Mouse (Mus musculus) layer of hippocampus, postnatal 14 days (tissue): ENCODE results near the gene Macrod1. TPM values are rescaled to one million over a fixed set of nuclear protein-coding genes. Genes with fewer than 3 reads are reported as not detected.

Source experiments
- DNase-seq, 2 experiments: peaks; one replicate each; pipeline ENCODE4 v3.0.0; 2021 to 2022; ENCODE audit warnings: low spot score in 2 of 2, mixed read lengths in 1 of 2
- total RNA-seq, 2 experiments: library from RNA; stranded (reverse); gene quantifications; 2 replicates each; pipeline ENCODE4 v1.2.3; 2021

Macrod1 gene
- total RNA-seq, 2 experiments from 2014 or later = 10.3 to 11.6 TPM

GRCm38 (mm10) chr19:7111309-7111708 lies 54.7 kb downstream of the Macrod1 start:
- DNase-seq = no peak

GRCm38 (mm10) chr19:7111710-7112109 lies 55.1 kb downstream of the Macrod1 start:
- DNase-seq = no peak

GRCm38 (mm10) chr19:7112628-7113027 lies 56.0 kb downstream of the Macrod1 start:
- DNase-seq = no peak

GRCm38 (mm10) chr19:7113574-7113973 lies 57.0 kb downstream of the Macrod1 start:
- no peak for DNase-seq

GRCm38 (mm10) chr19:7116038-7116731 lies 59.6 kb downstream of the Macrod1 start:
- no peak for DNase-seq

- no peak for DNase-seq
Observed at GRCm38 (mm10) chr19:7117141-7117540, 60.5 kb downstream of the Macrod1 start.

GRCm38 (mm10) chr19:7117653-7118307 lies 61.2 kb downstream of the Macrod1 start:
- DNase-seq = no peak

- no peak for DNase-seq
Observed at GRCm38 (mm10) chr19:7121252-7121651, 64.6 kb downstream of the Macrod1 start.

GRCm38 (mm10) chr19:7122277-7122676 lies 65.7 kb downstream of the Macrod1 start:
- DNase-seq = no peak

GRCm38 (mm10) chr19:7122698-7123306 lies 66.2 kb downstream of the Macrod1 start:
- no peak for DNase-seq

- no peak for DNase-seq
Observed at GRCm38 (mm10) chr19:7125526-7126156, 69.0 kb downstream of the Macrod1 start.

- DNase-seq = no peak
Observed at GRCm38 (mm10) chr19:7126209-7126608, 69.6 kb downstream of the Macrod1 start.

GRCm38 (mm10) chr19:7126933-7127332 lies 70.3 kb downstream of the Macrod1 start:
- no peak for DNase-seq

- DNase-seq = no peak
Observed at GRCm38 (mm10) chr19:7128551-7129475, 72.2 kb downstream of the Macrod1 start.

GRCm38 (mm10) chr19:7130317-7130716 lies 73.7 kb downstream of the Macrod1 start:
- no peak for DNase-seq

- no peak for DNase-seq
Observed at GRCm38 (mm10) chr19:7133436-7133835, 76.8 kb downstream of the Macrod1 start.

- no peak for DNase-seq
Observed at GRCm38 (mm10) chr19:7134631-7135091, 78.1 kb downstream of the Macrod1 start.

GRCm38 (mm10) chr19:7135525-7135924 lies 78.9 kb downstream of the Macrod1 start:
- no peak for DNase-seq

- peak in 1 of 2 experiments; percentile 77 for DNase-seq
Observed at GRCm38 (mm10) chr19:7136016-7136415, 79.4 kb downstream of the Macrod1 start.

GRCm38 (mm10) chr19:7136714-7137498 lies 80.3 kb downstream of the Macrod1 start:
- DNase-seq = no peak
